Mouse (Mus musculus): ENCODE measurements around the gene Pex12. TPM values are rescaled to one million over a fixed set of nuclear protein-coding genes. Genes with fewer than 3 reads are reported as not detected.
"Not testable (repeated sequence)": the region's sequence is repeated elsewhere in the genome, so short reads cannot be mapped to it uniquely, and the experiment has no call there.

The Pex12 gene
- polyA plus RNA-seq, 1 experiment from 2014 or later, result 15.4 TPM

GRCm38 (mm10) chr11:83282084-83282483 is 20.3 kb downstream of the Pex12 start:
- no peak overlapping the region for H3K4me2 ChIP-seq
- no peaks in the 10 kb centered on the region for H3K36me3 ChIP-seq (replicated peaks)
- H3K9me3 ChIP-seq, result no peaks in the 10 kb centered on the region
- 76% methylated on average over 2 of the region's 2 CpGs for WGBS
- H3K9ac ChIP-seq, result no peak overlapping the region
- ATAC-seq (ENCODE audit: low FRiP score), result no peak
- no peak overlapping the region for H3K4me3 ChIP-seq (replicated peaks)
- H3K4me1 ChIP-seq, result no peaks in the 10 kb centered on the region
- no peak overlapping the region for H3K27ac ChIP-seq
- H3K27me3 ChIP-seq, result no peaks in the 10 kb centered on the region

GRCm38 (mm10) chr11:83279691-83280090 is 22.7 kb downstream of the Pex12 start:
- no peak overlapping the region for H3K9ac ChIP-seq
- H3K4me3 ChIP-seq (replicated peaks), result no peak overlapping the region
- ATAC-seq (ENCODE audit: low FRiP score), result no peak
- no peaks in the 10 kb centered on the region for H3K9me3 ChIP-seq
- H3K27ac ChIP-seq, result no peak overlapping the region
- 82% methylated on average over 6 of the region's 6 CpGs for WGBS
- H3K36me3 ChIP-seq (replicated peaks), result no peaks in the 10 kb centered on the region
- no peak overlapping the region for H3K4me2 ChIP-seq
- no peaks in the 10 kb centered on the region for H3K27me3 ChIP-seq
- H3K4me1 ChIP-seq, result no peaks in the 10 kb centered on the region

GRCm38 (mm10) chr11:83279024-83279423 is 23.4 kb downstream of the Pex12 start:
- no peak for ATAC-seq (ENCODE audit: low FRiP score)
- Histone ChIP-seq H3K4me3 (replicated peaks) (no peak overlapping the region), H3K9me3 (no peaks in the 10 kb centered on the region), H3K9ac (no peak overlapping the region), H3K27ac (no peak overlapping the region), H3K36me3 (replicated peaks) (no peaks in the 10 kb centered on the region), H3K4me1 (no peaks in the 10 kb centered on the region), H3K4me2 (no peak overlapping the region), H3K27me3 (no peaks in the 10 kb centered on the region)
- WGBS, result 89% methylated on average over 4 of the region's 4 CpGs

DNA sequence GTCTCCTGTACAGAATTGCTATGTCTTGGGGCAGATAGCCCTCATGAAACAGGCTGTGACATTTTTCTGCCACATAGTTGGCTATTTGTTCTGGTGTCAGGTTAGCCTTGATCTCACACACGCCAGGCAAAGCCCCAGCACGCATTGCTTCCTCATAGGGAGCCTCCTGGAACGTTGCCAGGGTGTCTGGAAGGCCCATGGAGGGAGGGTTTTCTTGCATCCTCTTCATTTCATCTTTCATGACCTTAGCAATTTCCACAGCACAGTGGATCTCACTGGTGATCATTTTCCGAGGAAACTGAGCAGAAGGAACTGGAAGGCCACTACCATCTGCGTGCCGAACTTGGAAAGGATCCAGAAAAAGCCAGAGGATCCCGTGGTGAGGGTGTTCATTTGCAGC is 26.1 kb downstream of the Pex12 start:
- no peak for ATAC-seq (ENCODE audit: low FRiP score)
- Histone ChIP-seq H3K4me3 (replicated peaks) (no peak overlapping the region), H3K27ac (no peak overlapping the region), H3K4me2 (no peak overlapping the region), H3K4me1 (peaks cover 4% of the 10 kb centered on the region; the same call in 1 of the 2 replicates), H3K9me3 (no peaks in the 10 kb centered on the region), H3K36me3 (replicated peaks) (no peaks in the 10 kb centered on the region), H3K27me3 (no peaks in the 10 kb centered on the region), H3K9ac (no peak overlapping the region)
- 75% methylated on average over 7 of the region's 7 CpGs for WGBS

DNA sequence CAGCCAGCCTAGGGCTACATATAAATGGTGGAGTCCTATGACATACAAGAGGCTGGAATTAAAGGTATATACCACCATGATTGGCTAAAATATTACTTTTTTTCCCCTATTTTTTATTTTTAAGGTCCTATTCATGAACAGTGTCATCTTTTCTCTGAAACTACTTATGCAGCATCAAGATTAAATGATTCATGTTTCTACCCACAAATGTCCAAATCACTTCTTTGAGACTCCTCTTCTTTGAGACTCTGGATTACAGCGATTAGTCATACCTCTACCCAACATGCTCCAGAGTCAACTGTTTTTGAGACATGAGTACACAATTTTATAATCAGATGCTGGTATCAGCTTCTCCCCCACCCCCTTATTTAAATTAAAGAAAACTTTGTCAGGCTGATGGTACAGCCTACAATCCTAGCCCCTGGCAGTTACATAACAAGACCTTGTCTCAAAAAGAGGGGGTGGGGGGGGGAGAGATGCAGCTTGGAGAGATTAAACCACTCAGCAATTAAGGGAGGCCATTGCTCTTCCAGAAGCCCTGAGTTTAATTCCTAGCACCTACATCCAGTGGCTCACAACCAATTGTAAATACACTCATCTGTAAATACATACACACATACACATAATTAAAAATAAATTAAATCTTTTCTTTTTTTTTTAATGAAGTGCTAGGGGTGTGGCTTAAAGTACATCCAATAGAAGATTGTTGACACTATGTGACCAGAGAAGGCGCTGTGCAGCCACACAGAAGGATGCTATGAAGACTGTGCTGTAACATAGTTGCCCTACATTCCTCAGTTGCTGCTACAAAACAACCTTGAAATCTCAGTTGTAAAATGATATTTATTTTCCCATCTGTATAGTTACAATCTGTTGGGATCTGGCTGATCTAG is 30.2 kb downstream of the Pex12 start:
- H3K27ac ChIP-seq, result 0 out of 2 replicates have a peak overlapping the region, but pooled peaks have one; percentile 27
- WGBS, result 15% methylated on average over 2 of the region's 2 CpGs
- H3K4me3 ChIP-seq (replicated peaks), result no peak overlapping the region

DNA sequence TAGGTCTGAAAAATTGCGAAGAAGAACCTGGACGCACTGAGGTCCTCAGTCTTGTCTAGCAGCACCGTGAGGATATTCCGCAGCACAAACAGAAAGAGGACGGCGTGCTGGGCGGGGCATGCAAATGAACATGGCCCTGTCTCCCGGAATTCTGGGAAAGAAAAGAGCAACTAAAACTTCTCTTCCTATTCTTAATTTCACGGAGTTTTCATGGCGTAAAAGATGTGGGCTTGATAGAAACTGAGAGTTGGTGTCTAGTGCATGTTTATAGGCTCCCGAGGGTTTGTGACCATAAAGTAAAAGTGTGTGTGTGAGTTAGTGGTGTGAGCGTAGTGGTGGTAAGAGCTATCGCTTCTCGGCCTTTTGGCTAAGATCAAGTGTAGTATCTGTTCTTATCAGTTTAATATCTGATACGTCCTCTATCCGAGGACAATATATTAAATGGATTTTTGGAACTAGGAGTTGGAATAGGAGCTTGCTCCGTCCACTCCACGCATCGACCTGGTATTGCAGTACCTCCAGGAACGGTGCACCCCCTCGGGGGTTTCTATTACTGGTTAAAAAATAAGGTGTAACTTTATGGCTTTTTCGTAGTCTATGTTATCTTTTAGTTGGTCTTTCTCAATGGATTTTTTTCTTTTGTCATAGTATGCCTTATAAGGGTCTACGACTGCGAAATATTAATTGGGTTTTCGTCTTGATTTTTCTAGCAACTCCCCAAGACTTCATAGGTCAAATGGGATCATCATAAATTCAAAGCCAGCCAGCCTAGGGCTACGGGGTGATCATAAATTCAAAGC is 31.0 kb downstream of the Pex12 start:
- WGBS, result 0% methylated on average over 26 of the region's 26 CpGs
- Histone ChIP-seq H3K4me3 (replicated peaks) (peak overlapping the region; percentile 49), H3K9me3 (no peaks in the 10 kb centered on the region), H3K36me3 (replicated peaks) (no peaks in the 10 kb centered on the region), H3K4me2 (peak overlapping the region; percentile 60), H3K27me3 (0 out of 2 replicates have a peak, but pooled peaks cover 4% of the 10 kb centered on the region), H3K27ac (peak overlapping the region; percentile 80), H3K4me1 (peaks cover 4% of the 10 kb centered on the region; the same call in 1 of the 2 replicates), H3K9ac (peak overlapping the region; percentile 49)
- ATAC-seq (ENCODE audit: low FRiP score), result peak; percentile 88

More for the DNA sequence above, 30.2 kb downstream of the Pex12 start:
- no peaks in the 10 kb centered on the region for H3K9me3 ChIP-seq
- peaks cover 4% of the 10 kb centered on the region; the same call in 1 of the 2 replicates for H3K4me1 ChIP-seq
- H3K36me3 ChIP-seq (replicated peaks), result no peaks in the 10 kb centered on the region
- 0 out of 2 replicates have a peak, but pooled peaks cover 4% of the 10 kb centered on the region for H3K27me3 ChIP-seq
- no peak overlapping the region for H3K9ac ChIP-seq
- no peak for ATAC-seq (ENCODE audit: low FRiP score)
- no peak overlapping the region for H3K4me2 ChIP-seq

- ATAC-seq (ENCODE audit: low FRiP score), result peak; percentile 77
- Histone ChIP-seq H3K4me1 (peaks cover 4% of the 10 kb centered on the region; the same call in 1 of the 2 replicates), H3K27me3 (0 out of 2 replicates have a peak, but pooled peaks cover 4% of the 10 kb centered on the region), H3K4me3 (replicated peaks) (peak overlapping the region; percentile 49), H3K9ac (peak overlapping the region; percentile 49), H3K27ac (peak overlapping the region; percentile 80), H3K36me3 (replicated peaks) (no peaks in the 10 kb centered on the region), H3K4me2 (peak overlapping the region; percentile 60), H3K9me3 (no peaks in the 10 kb centered on the region)
- under 1% methylated on average over 6 of the region's 6 CpGs for WGBS
Measured at GRCm38 (mm10) chr11:83270842-83271150, 31.6 kb downstream of the Pex12 start.

DNA sequence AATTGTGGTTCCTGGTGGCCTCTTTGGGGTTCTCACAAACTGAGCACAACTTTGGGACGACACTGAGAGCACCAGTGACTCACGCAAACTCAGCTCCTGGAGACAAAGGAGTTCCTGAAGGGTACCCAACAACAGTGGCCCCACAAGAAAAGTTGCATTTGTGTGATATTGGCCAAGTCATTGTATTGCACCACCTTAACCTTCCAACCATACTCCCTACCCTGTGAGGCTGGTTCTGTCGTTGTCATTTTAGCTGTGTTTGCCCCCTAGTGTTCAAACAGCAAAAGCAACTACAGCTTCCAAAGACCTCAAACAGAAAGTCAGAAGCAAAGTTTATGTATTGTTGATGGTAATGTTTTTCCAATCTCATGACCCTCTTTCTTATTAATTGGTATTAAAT is 39.2 kb downstream of the Pex12 start:
- no peaks in the 10 kb centered on the region for H3K9me3 ChIP-seq

DNA sequence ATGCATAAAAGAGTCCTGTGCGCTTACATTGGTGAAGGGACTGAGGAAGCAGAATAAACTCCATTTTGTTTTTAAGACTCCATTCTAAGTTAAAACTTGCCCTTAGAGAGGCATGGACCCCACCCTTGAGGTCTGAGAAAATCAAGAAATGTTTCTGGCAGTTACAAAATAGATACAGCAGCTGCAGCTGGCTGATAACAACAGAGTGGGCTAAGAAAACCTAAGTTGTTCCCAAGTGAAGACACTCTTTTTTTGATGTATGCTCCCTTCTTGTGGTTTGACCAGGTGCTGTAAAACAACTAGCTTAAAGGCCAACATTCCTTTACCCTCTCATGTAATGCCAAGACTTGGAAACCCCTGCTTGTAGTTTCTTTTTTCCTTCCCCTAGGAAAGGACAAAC is 39.7 kb downstream of the Pex12 start:
- WGBS, result 89% methylated on average over 1 of the region's 1 CpGs

More for the DNA sequence above, 39.2 kb downstream of the Pex12 start:
- H3K4me1 ChIP-seq, result no peaks in the 10 kb centered on the region
- no peak overlapping the region for H3K4me2 ChIP-seq
- H3K36me3 ChIP-seq (replicated peaks), result no peaks in the 10 kb centered on the region
- no peaks in the 10 kb centered on the region for H3K27me3 ChIP-seq
- no peak for ATAC-seq (ENCODE audit: low FRiP score)
- H3K27ac ChIP-seq, result no peak overlapping the region
- no peak overlapping the region for H3K4me3 ChIP-seq (replicated peaks)
- no peak overlapping the region for H3K9ac ChIP-seq
- 64% methylated on average over 3 of the region's 3 CpGs for WGBS

GRCm38 (mm10) chr11:83257211-83257610 is 45.2 kb downstream of the Pex12 start:
- ATAC-seq (ENCODE audit: low FRiP score); H3K9ac ChIP-seq; H3K9me3 ChIP-seq; H3K27ac ChIP-seq; H3K4me2 ChIP-seq; H3K36me3 ChIP-seq (replicated peaks); H3K4me1 ChIP-seq; H3K27me3 ChIP-seq; H3K4me3 ChIP-seq (replicated peaks): not testable (repeated sequence)
- 70% methylated on average over 5 of the region's 5 CpGs for WGBS

More for the DNA sequence above, 39.7 kb downstream of the Pex12 start:
- no peak overlapping the region for H3K4me2 ChIP-seq
- H3K27ac ChIP-seq, result no peak overlapping the region
- no peaks in the 10 kb centered on the region for H3K27me3 ChIP-seq
- no peaks in the 10 kb centered on the region for H3K36me3 ChIP-seq (replicated peaks)
- H3K9me3 ChIP-seq, result no peaks in the 10 kb centered on the region
- no peak for ATAC-seq (ENCODE audit: low FRiP score)
- H3K4me3 ChIP-seq (replicated peaks), result no peak overlapping the region
- no peaks in the 10 kb centered on the region for H3K4me1 ChIP-seq
- no peak overlapping the region for H3K9ac ChIP-seq

Measured in forebrain, embryonic 12.5 days (tissue).